Mouse (Mus musculus) lung, postnatal 0 days (tissue): ENCODE measurements around the gene 4931428L18Rik.

Experiments used
- CTCF ChIP-seq: IDR thresholded peaks from 2 replicates; pipeline ENCODE4 v1.5.1; 2016; ENCODE audit warnings: antibody characterized with exemption, mild to moderate bottlenecking
- EP300 ChIP-seq: IDR thresholded peaks from 2 replicates; pipeline ENCODE4 v1.6.1; 2016; ENCODE audit warnings: antibody characterized with exemption, mild to moderate bottlenecking, control low read depth

- TF ChIP-seq CTCF (no peak), EP300 (no peak)
Observed at GRCm38 (mm10) chr1:31203771-31204170, 18.7 kb downstream of the 4931428L18Rik start.
